Mouse (Mus musculus) heart, adult 2 months (tissue): ENCODE data around the gene Spred2. TPM values are rescaled to one million over a fixed set of nuclear protein-coding genes. Genes with fewer than 3 reads are reported as not detected.

Experiments
- DNase-seq, 2 experiments: peaks; one replicate each; pipeline ENCODE4 v3.0.0; 2021
- H3K27ac ChIP-seq: fragments of 200-600 bp; 2 replicates; pipeline ENCODE4 v1.8.1; 2022
- H3K27me3 ChIP-seq: fragments of 200-500 bp; 2 replicates; pipeline ENCODE4 v1.6.1; 2012; ENCODE audit warnings: mild to moderate bottlenecking, low read length, inconsistent platforms, mixed read lengths; ENCODE audit not compliant: control insufficient read depth, insufficient read depth
- H3K36me3 ChIP-seq: fragments of 200-500 bp; 2 replicates; pipeline ENCODE4 v1.6.1; 2012; ENCODE audit warnings: low read length, inconsistent platforms; ENCODE audit not compliant: control insufficient read depth, insufficient read depth
- H3K4me1 ChIP-seq: fragments of 200-500 bp; 2 replicates; pipeline ENCODE4 v1.6.1; 2011; ENCODE audit warnings: low read length; ENCODE audit not compliant: control insufficient read depth, insufficient read depth
- H3K4me3 ChIP-seq: fragments of 200-600 bp; 2 replicates; pipeline ENCODE4 v1.8.1; 2022
- H3K79me2 ChIP-seq: fragments of 200-500 bp; replicated peaks from 2 replicates; pipeline ENCODE4 v1.6.1; 2012; ENCODE audit warnings: mild to moderate bottlenecking, inconsistent platforms, low read length, moderate library complexity, mixed read lengths; ENCODE audit not compliant: control insufficient read depth, insufficient read depth
- H3K9ac ChIP-seq: fragments of 200-500 bp; 2 replicates; pipeline ENCODE4 v1.6.1; 2012; ENCODE audit warnings: low read depth, mild to moderate bottlenecking, control low read depth, inconsistent platforms, low read length, mixed read lengths
- CTCF ChIP-seq: fragments of 200-600 bp; IDR thresholded peaks from 2 replicates; pipeline ENCODE4 v1.8.1; 2022; ENCODE audit warnings: antibody characterized with exemption, mild to moderate bottlenecking, moderate library complexity
- EP300 ChIP-seq: fragments of 200-500 bp; IDR thresholded peaks from 2 replicates; pipeline ENCODE4 v1.6.1; 2011; ENCODE audit warnings: low read depth, low read length, control low read depth; ENCODE audit not compliant: insufficient read depth
- POLR2A ChIP-seq: fragments of 200-500 bp; IDR thresholded peaks from 2 replicates; pipeline ENCODE4 v1.6.1; 2011; ENCODE audit warnings: mild to moderate bottlenecking, low read depth, low read length, control low read depth; ENCODE audit not compliant: insufficient read depth
- WGBS: fragments of 180-500 bp; shearing (Covaris S2); methylation state at CpG from one replicate; pipeline ENCODE4 v1.1.7; 2018; 5-methylcytosine and 5-hydroxymethylcytosine counted together
- intact Hi-C: fragments of 180-260 bp; cut with DNase I; formaldehyde crosslinking; loops from one replicate; pipeline ENCODE4 v1.15.1; 2025
- polyA plus RNA-seq: library from polyadenylated mRNA; depleted of rRNA; stranded (reverse); fragments of >200 nt; gene quantifications from 2 replicates; pipeline ENCODE4 v1.2.3, GENCODE M21; 2012
- total RNA-seq, 2 experiments: library from RNA; stranded (reverse); gene quantifications; 2 replicates each; pipeline ENCODE4 v1.2.3; 2021

The Spred2 gene
- total and polyA plus RNA-seq, 3 experiments = 18.5 to 22.1 (median 22.0) TPM

GRCm38 (mm10) chr11:19935524-19936354 is 11.6 kb downstream of the Spred2 start:
- peaks cover 36% of the 10 kb centered on the region for H3K4me1 ChIP-seq
- no peak for DNase-seq
- peaks cover 34% of the 10 kb centered on the region for H3K36me3 ChIP-seq
- H3K27ac ChIP-seq = peak overlapping the region; percentile 2; the same call in 1 of the 2 replicates
- peaks cover 18% of the 10 kb centered on the region for H3K79me2 ChIP-seq
- no peak for TF ChIP-seq EP300
- no peak for TF ChIP-seq POLR2A
- TF ChIP-seq CTCF = no peak
- H3K9ac ChIP-seq = no peak overlapping the region
- H3K27me3 ChIP-seq = no peaks in the 10 kb centered on the region
- no peak overlapping the region for H3K4me3 ChIP-seq
- intact Hi-C loops = no loop called here
- WGBS = 17% methylated on average over 7 of the region's 7 CpGs

- Histone ChIP-seq H3K27me3 (no peaks in the 10 kb centered on the region), H3K27ac (peak overlapping the region; percentile 43), H3K4me1 (peaks cover 36% of the 10 kb centered on the region)
These were observed 14.4 kb downstream of the Spred2 start for GRCm38 (mm10) chr11:19938456-19939004.

GRCm38 (mm10) chr11:19939305-19939730 is 15.1 kb downstream of the Spred2 start:
- intact Hi-C loops = no loop called here
- H3K9ac ChIP-seq = no peak overlapping the region
- peak overlapping the region; percentile 38; the same call in 1 of the 2 replicates for H3K27ac ChIP-seq
- H3K4me1 ChIP-seq = peaks cover 36% of the 10 kb centered on the region
- 9% methylated on average over 5 of the region's 5 CpGs for WGBS
- peaks cover 34% of the 10 kb centered on the region for H3K36me3 ChIP-seq
- no peak overlapping the region for H3K4me3 ChIP-seq
- peak; percentile 41 to 50 for DNase-seq
- no peaks in the 10 kb centered on the region for H3K27me3 ChIP-seq
- TF ChIP-seq CTCF (no peak), EP300 (no peak), POLR2A (no peak)
- peaks cover 16% of the 10 kb centered on the region for H3K79me2 ChIP-seq

More at GRCm38 (mm10) chr11:19938456-19939004, 14.4 kb downstream of the Spred2 start:
- no peak overlapping the region for H3K4me3 ChIP-seq
- no peak for DNase-seq
- peaks cover 16% of the 10 kb centered on the region for H3K79me2 ChIP-seq
- H3K9ac ChIP-seq = no peak overlapping the region
- peaks cover 34% of the 10 kb centered on the region for H3K36me3 ChIP-seq
- TF ChIP-seq EP300 = no peak
- no peak for TF ChIP-seq POLR2A
- TF ChIP-seq CTCF = no peak
- intact Hi-C loops = no loop called here
- 88% methylated on average over 10 of the region's 10 CpGs for WGBS

- TF ChIP-seq CTCF (no peak), EP300 (no peak), POLR2A (no peak)
- Histone ChIP-seq H3K4me1 (peaks cover 36% of the 10 kb centered on the region), H3K27me3 (no peaks in the 10 kb centered on the region), H3K9ac (no peak overlapping the region), H3K36me3 (peaks cover 31% of the 10 kb centered on the region), H3K27ac (no peak overlapping the region), H3K79me2 (peaks cover 14% of the 10 kb centered on the region), H3K4me3 (no peak overlapping the region)
- intact Hi-C loops = no loop called here
- WGBS = 80% methylated on average over 8 of the region's 8 CpGs
- DNase-seq = no peak
These were observed 15.7 kb downstream of the Spred2 start for GRCm38 (mm10) chr11:19939831-19940230.

GRCm38 (mm10) chr11:19941156-19941777 is 17.1 kb downstream of the Spred2 start:
- Histone ChIP-seq H3K79me2 (peaks cover 12% of the 10 kb centered on the region), H3K36me3 (peaks cover 20% of the 10 kb centered on the region; the same call in 1 of the 2 replicates), H3K27ac (no peak overlapping the region), H3K27me3 (no peaks in the 10 kb centered on the region), H3K4me3 (no peak overlapping the region), H3K4me1 (peaks cover 31% of the 10 kb centered on the region), H3K9ac (no peak overlapping the region)
- TF ChIP-seq CTCF (no peak), POLR2A (no peak), EP300 (no peak)
- DNase-seq = no peak
- 89% methylated on average over 12 of the region's 12 CpGs for WGBS
- intact Hi-C loops = no loop called here

- peaks cover 16% of the 10 kb centered on the region for H3K79me2 ChIP-seq
- no peak for TF ChIP-seq EP300
- TF ChIP-seq CTCF = no peak
- no peak for TF ChIP-seq POLR2A
- no peak overlapping the region for H3K4me3 ChIP-seq
- DNase-seq = no peak
- intact Hi-C loops = no loop called here
- no peaks in the 10 kb centered on the region for H3K27me3 ChIP-seq
- peaks cover 29% of the 10 kb centered on the region for H3K4me1 ChIP-seq
- H3K9ac ChIP-seq = no peak overlapping the region
- H3K36me3 ChIP-seq = peaks cover 15% of the 10 kb centered on the region; the same call in 1 of the 2 replicates
- no peak overlapping the region for H3K27ac ChIP-seq
- 68% methylated on average over 4 of the region's 4 CpGs for WGBS
These were observed 17.8 kb downstream of the Spred2 start for GRCm38 (mm10) chr11:19941978-19942377.
